Mouse (Mus musculus) cerebellum, postnatal 10 days (tissue): ENCODE measurements around the gene Scgb2b2.

Source experiments
- DNase-seq, 2 experiments: peaks; one replicate each; pipeline ENCODE4 v3.0.0; 2021; ENCODE audit warnings: mixed read lengths in 2 of 2

Gene Scgb2b2

GRCm38 (mm10) chr7:31290208-31290607 is at the start of gene Scgb2b2:
TSS of gene Scgb2b2 (plus strand) at chr7:31290508.
- DNase-seq = no peak

GRCm38 (mm10) chr7:31291721-31292120 is 1.4 kb downstream of the Scgb2b2 start, which contains the start of gene Scgb1b2:
TSS of gene Scgb1b2 (minus strand) at chr7:31291821.
- no peak for DNase-seq
